Mouse (Mus musculus) ovary, adult 2 months (tissue): Measurements from ENCODE around the gene Nkx6-1. TPM values are rescaled to one million over a fixed set of nuclear protein-coding genes. Genes with fewer than 3 reads are reported as not detected.

ENCODE experiments used
- polyA plus RNA-seq: library from polyadenylated mRNA; depleted of rRNA; stranded (reverse); fragments of >200 nt; gene quantifications from 2 replicates; pipeline ENCODE4 v1.2.3, GENCODE M21; 2012; rRNA removed

The Nkx6-1 gene
- 0.03 and 0.05 TPM in 2 replicates for polyA plus RNA-seq

GRCm38 (mm10) chr5:101664945-101665615 is at the start of gene Nkx6-1:
Nkx6-1 (minus strand) TSS chr5:101664996.

Other genes with a start within 250 kb of the Nkx6-1 start
- 10.5 and 14.2 TPM in 2 replicates for gene Cds1, start 100.1 kb upstream of the Nkx6-1 start, polyA plus RNA-seq